Mouse (Mus musculus): ENCODE measurements around the gene Kcnj2. TPM values are rescaled to one million over a fixed set of nuclear protein-coding genes. Genes with fewer than 3 reads are reported as not detected.

The Kcnj2 gene
- 7.3 TPM for polyA plus RNA-seq (2014; fragmentation: Illumina TruSeq; extraction: RNeasy Lipid Tissue Mini Kit (QIAGEN cat#74804); ENCODE audit: low read depth, low replicate concordance)

GRCm38 (mm10) chr11:111065635-111066298, at the start of gene Kcnj2:
Gene Kcnj2 (plus strand): TSS chr11:111066164.

Other genes with a start within 250 kb of the Kcnj2 start
- 0.25 TPM for gene Kcnj16, start 98.1 kb upstream of the Kcnj2 start, polyA plus RNA-seq (2014; fragmentation: Illumina TruSeq; extraction: RNeasy Lipid Tissue Mini Kit (QIAGEN cat#74804); ENCODE audit: low read depth, low replicate concordance)

Measured in sigmoid colon, adult 10 weeks (tissue).